Mouse (Mus musculus) megakaryocyte, adult 5-6 weeks (primary cell): Measurements from ENCODE around the gene Oas1g. TPM values are rescaled to one million over a fixed set of nuclear protein-coding genes. Genes with fewer than 3 reads are reported as not detected.

Experiments
- ATAC-seq: 2 replicates; pipeline ENCODE4 v1.8.0; 2016; ENCODE audit warnings: mild to moderate bottlenecking, inconsistent platforms; ENCODE audit not compliant: poor library complexity, severe bottlenecking
- total RNA-seq, 2 experiments: library from RNA; stranded (forward) in 1 of 2; stranded (reverse) in 1 of 2; fragments of 153-499, 151-499 nt in 1 of 2; fragments of 221-1000, 200-1000 nt in 1 of 2; gene quantifications; 2 replicates each; pipeline versions ENCODE4 v1.2.3 to v1.2.4; 2015 to 2017

The Oas1g gene
- total RNA-seq, 2 experiments from 2014 or later = 1.9 TPM

DNA sequence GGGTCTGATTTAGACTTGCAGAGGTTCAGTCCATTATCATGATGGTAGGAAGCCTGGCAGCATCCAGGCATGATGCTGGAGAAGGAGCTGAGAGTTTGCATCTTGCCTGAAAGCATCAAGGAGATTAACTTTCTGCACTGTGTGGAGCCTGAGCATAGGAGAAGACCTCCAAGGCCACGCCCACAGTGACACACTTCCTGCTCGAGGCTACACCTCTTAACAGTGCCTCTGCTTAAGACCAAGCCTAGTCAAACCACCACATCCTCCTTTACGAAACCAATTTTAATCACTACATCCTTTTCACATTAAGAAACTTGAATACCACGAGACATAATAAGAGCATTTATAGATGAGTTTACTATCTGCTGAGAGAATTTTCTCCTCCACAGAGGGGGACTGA lies 56.4 kb downstream of the Oas1g start:
- ATAC-seq = peak; percentile 87

Other genes starting within 250 kb of the Oas1g start
- gene Rasal1, start 238.8 kb downstream of the Oas1g start, total RNA-seq (2015) = 0.05 TPM in 1 of 2 replicates, not detected in the other
- not detected in 2 replicates for gene Rasal1, start 238.8 kb downstream of the Oas1g start, total RNA-seq (2017)
- 0.30 and 0.40 TPM in 2 replicates for gene Dtx1, start 175.7 kb downstream of the Oas1g start, total RNA-seq (2015)
- gene Dtx1, start 175.7 kb downstream of the Oas1g start, total RNA-seq (2017) = not detected in 2 replicates
- 13.0 and 13.2 TPM in 2 replicates for gene Oas2, start 137.8 kb downstream of the Oas1g start, total RNA-seq (2015)
- gene Oas2, start 137.8 kb downstream of the Oas1g start, total RNA-seq (2017) = 3.9 and 7.5 TPM in 2 replicates
- gene Oas3, start 110.0 kb downstream of the Oas1g start, total RNA-seq (2015) = 20.8 and 22.8 TPM in 2 replicates
- gene Oas3, start 110.0 kb downstream of the Oas1g start, total RNA-seq (2017) = 11.1 and 11.7 TPM in 2 replicates
- gene Oas1e, start 92.1 kb downstream of the Oas1g start, total RNA-seq (2015) = 0.39 TPM in 1 of 2 replicates, not detected in the other
- not detected in 2 replicates for gene Oas1e, start 92.1 kb downstream of the Oas1g start, total RNA-seq (2017)
- 2.2 and 2.8 TPM in 2 replicates for gene Oas1c, start 75.1 kb downstream of the Oas1g start, total RNA-seq (2015)
- 0.44 and 1.1 TPM in 2 replicates for gene Oas1c, start 75.1 kb downstream of the Oas1g start, total RNA-seq (2017)
- not detected in 2 replicates for gene Oas1f, start 40.2 kb downstream of the Oas1g start, total RNA-seq (2015)
- not detected in 2 replicates for gene Oas1f, start 40.2 kb downstream of the Oas1g start, total RNA-seq (2017)
- not detected in 2 replicates for gene Oas1h, start 26.2 kb downstream of the Oas1g start, total RNA-seq (2015)
- not detected in 2 replicates for gene Oas1h, start 26.2 kb downstream of the Oas1g start, total RNA-seq (2017)
- gene Oas1a, start 19.9 kb upstream of the Oas1g start, total RNA-seq (2015) = 24.4 and 25.5 TPM in 2 replicates
- 24.2 and 29.8 TPM in 2 replicates for gene Oas1a, start 19.9 kb upstream of the Oas1g start, total RNA-seq (2017)
- not detected in 2 replicates for gene Oas1d, start 26.9 kb upstream of the Oas1g start, total RNA-seq (2015)
- not detected in 2 replicates for gene Oas1d, start 26.9 kb upstream of the Oas1g start, total RNA-seq (2017)
- 0.18 TPM in 1 of 2 replicates, not detected in the other for gene Rph3a, start 122.5 kb upstream of the Oas1g start, total RNA-seq (2015)
- not detected in 2 replicates for gene Rph3a, start 122.5 kb upstream of the Oas1g start, total RNA-seq (2017)